Mouse (Mus musculus) layer of hippocampus, adult 18-20 months (tissue): ENCODE results near the gene Gm33543. TPM values are rescaled to one million over a fixed set of nuclear protein-coding genes. Genes with fewer than 3 reads are reported as not detected.

Experiments
- DNase-seq, 2 experiments: peaks; one replicate each; pipeline ENCODE4 v3.0.0; 2022; ENCODE audit warnings: low spot score in 2 of 2
- total RNA-seq, 2 experiments: library from RNA; stranded (reverse); gene quantifications; 2 replicates each; pipeline ENCODE4 v1.2.3; 2021

Gene Gm33543
- total RNA-seq, 2 experiments from 2014 or later = 0.23 to 0.45 TPM

- DNase-seq = no peak
Observed at GRCm38 (mm10) chr10:95778622-95779021, 64.1 kb downstream of the Gm33543 start.

- DNase-seq = no peak
Observed at GRCm38 (mm10) chr10:95777701-95778320, 64.9 kb downstream of the Gm33543 start.

- DNase-seq = no peak
Observed at GRCm38 (mm10) chr10:95777071-95777470, 65.7 kb downstream of the Gm33543 start.

GRCm38 (mm10) chr10:95774856-95775255, 67.9 kb downstream of the Gm33543 start:
- DNase-seq = no peak

- DNase-seq = no peak
Observed at GRCm38 (mm10) chr10:95774001-95774628, 68.6 kb downstream of the Gm33543 start.

Other genes starting within 250 kb of the Gm33543 start
- gene Anapc15-ps, start 169.5 kb downstream of the Gm33543 start, total RNA-seq = not detected
- gene Eea1, start 97.7 kb upstream of the Gm33543 start, total RNA-seq = 10 to 100 TPM; 37.3 to 37.5 TPM